28 mouse cellular contexts compared by ENCODE assay signal in the genomic region with DNA sequence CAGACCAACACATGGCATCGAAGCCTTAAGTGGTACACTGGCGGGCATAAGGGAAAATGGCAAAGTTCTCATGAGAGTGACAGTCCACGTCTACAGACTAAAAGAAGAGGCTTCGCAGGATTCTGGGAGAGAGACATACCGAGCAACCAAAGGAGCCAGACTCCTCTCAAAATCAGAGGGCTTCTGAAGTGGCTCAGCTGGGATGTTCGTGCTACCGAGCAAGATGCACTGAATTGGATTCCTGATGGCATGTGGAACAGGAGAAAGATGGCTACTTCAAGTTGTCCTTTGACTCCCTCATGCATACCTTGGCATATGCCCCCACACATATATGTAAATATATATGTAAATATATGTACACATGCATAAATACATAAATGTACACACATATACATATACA.
"Had no signal": no experiment of that assay in that cellular context is flagged by ENCODE, and none has a peak within 500 bp of the region (broad histone marks: within the 10 kb centered on the region; RNA-seq: fewer than 3 reads in every experiment).

No protein-coding gene starts in this region.

- H3K27me3 ChIP-seq: embryonic facial prominence, embryonic 12.5 days; embryonic facial prominence, embryonic 13.5 days; embryonic facial prominence, embryonic 15.5 days; forebrain, embryonic 12.5 days; forebrain, embryonic 13.5 days; forebrain, embryonic 15.5 days had no signal

- H3K4me3 ChIP-seq: embryonic facial prominence, embryonic 10.5 days; embryonic facial prominence, embryonic 12.5 days; embryonic facial prominence, embryonic 13.5 days; embryonic facial prominence, embryonic 15.5 days; erythroblast, embryonic 14.5 days; forebrain, embryonic 10.5 days; forebrain, embryonic 12.5 days; forebrain, embryonic 13.5 days; forebrain, embryonic 15.5 days; gastrocnemius, adult 2 months; heart, adult 2 months had no signal

- ATAC-seq: forebrain, embryonic 13.5 days; forebrain, embryonic 14.5 days; forebrain, embryonic 15.5 days; forebrain, embryonic 16.5 days; forebrain, postnatal 0 days had no signal

- DNase-seq: cerebellum, adult 2 months; cerebellum, adult 8-10 months; cerebellum, adult 9-10 months; cerebellum, adult 9-11 months; cerebellum, postnatal 10 days; cerebellum, postnatal 14 days; cerebellum, postnatal 25 days; cerebellum, postnatal 36 days; embryo, embryonic 11 days; forebrain, postnatal 0 days; gastrocnemius, adult 2 months; gastrocnemius, postnatal 10 days; gastrocnemius, postnatal 14 days; gastrocnemius, postnatal 25 days; gastrocnemius, postnatal 36 days; heart, adult 18-20 months; heart, adult 2 months had no signal

- H3K4me2 ChIP-seq: embryonic facial prominence, embryonic 12.5 days; embryonic facial prominence, embryonic 13.5 days; embryonic facial prominence, embryonic 15.5 days; forebrain, embryonic 12.5 days; forebrain, embryonic 13.5 days; forebrain, embryonic 15.5 days had no signal

- H3K36me3 ChIP-seq: embryonic facial prominence, embryonic 10.5 days; embryonic facial prominence, embryonic 12.5 days; embryonic facial prominence, embryonic 13.5 days; embryonic facial prominence, embryonic 15.5 days; forebrain, embryonic 10.5 days; forebrain, embryonic 12.5 days; forebrain, embryonic 15.5 days had no signal

- H3K9me3 ChIP-seq: embryonic facial prominence, embryonic 10.5 days; embryonic facial prominence, embryonic 12.5 days; embryonic facial prominence, embryonic 13.5 days; embryonic facial prominence, embryonic 15.5 days; forebrain, embryonic 10.5 days; forebrain, embryonic 12.5 days; forebrain, embryonic 13.5 days; forebrain, embryonic 15.5 days had no signal

- H3K9ac ChIP-seq: embryonic facial prominence, embryonic 12.5 days; embryonic facial prominence, embryonic 13.5 days; embryonic facial prominence, embryonic 15.5 days; forebrain, embryonic 12.5 days; forebrain, embryonic 13.5 days; forebrain, embryonic 15.5 days; forebrain, postnatal 0 days had no signal

- H3K27ac ChIP-seq: embryonic facial prominence, embryonic 10.5 days; embryonic facial prominence, embryonic 12.5 days; embryonic facial prominence, embryonic 13.5 days; embryonic facial prominence, embryonic 15.5 days; forebrain, embryonic 10.5 days; forebrain, embryonic 12.5 days; forebrain, embryonic 13.5 days; forebrain, embryonic 15.5 days; gastrocnemius, adult 2 months; heart, adult 2 months had no signal
